Mouse (Mus musculus): Measurements from ENCODE around the gene Acp5.
A peak's percentile ranks its signal among the peaks of the same experiment; 100 is the strongest.

Gene Acp5

DNA sequence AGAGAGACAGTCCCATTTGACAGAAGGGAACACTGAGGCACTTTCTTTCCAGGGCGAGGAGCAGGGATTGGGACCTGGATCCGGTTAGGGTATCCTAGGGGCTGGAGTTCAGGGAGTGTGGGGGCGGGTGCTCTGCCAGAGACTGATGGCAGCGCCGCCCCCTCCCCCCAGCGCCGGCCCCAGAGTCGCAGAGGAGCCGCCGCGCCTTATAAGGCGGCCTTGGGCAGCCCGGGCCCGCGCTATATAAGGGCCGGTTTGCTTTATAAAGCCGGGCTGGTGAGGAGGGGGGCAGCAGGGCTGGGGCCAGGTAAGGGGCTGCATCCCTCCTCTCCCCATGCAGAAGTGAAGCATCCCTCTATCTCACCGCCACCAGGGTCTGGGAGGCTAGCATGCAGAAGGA, 35.6 kb downstream of the Acp5 start:
- DNase-seq (ENCODE audit: low read depth, low spot score): no peak

DNA sequence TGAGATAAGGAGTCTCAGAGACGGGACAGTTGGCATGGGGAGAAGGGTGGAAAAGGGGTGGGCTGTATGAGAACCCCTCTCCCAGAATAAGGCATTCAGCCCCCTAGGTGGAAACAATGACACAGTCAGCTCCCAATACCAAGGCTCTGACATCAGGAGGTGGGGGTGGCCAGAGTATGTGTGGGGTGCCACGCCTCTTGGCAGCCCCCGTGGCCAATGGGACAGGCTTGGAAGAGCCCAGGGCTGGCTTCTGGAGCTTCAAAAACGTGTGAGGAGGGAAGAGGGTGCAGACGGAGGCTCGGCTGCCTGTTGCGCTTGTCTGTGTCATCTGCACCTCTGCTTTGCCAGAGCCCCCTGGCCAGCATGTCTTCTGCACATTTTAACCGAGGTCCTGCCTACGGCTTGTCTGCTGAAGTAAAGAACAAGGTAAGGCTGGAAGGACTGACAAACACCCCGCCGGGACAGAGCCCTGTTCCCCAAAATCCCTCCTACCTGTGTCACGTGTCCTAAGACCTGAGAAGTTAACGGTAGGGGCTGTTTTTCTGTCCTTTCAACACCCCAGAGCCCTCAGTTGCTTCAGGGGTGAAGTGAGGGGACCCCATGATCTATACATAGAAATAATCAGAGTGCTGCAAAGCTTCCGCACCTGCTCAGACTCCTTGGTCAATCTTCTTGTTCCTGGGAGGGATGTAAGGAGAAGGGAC, 36.4 kb downstream of the Acp5 start, which contains the start of gene Cnn1:
TSS of gene Cnn1 (plus strand) at position 224 of the 704 bp plus-strand sequence.
- no peak for DNase-seq (ENCODE audit: low read depth, low spot score)

DNA sequence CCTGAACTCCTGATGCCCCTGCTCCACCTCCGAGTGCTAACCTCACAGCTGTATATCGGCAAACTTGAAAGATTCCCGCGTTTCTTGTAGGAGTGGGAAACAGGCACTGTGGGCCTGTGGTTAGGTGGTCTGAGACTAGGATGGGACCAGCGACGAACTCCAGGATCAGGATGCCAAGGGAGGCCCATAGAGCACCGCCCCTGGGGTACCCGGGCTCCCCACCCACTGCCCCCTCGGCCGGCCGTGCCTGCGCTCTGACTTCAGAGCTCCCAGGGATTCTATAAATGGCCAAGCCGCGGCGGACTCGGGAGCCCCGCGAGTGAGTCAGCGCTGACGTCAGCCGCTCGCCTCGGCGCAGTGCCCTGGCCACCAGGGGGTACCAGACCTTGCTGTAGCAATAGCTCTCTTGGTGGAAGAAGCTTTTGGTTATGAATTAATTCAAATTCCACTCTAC, 39.6 kb downstream of the Acp5 start:
- DNase-seq (ENCODE audit: low read depth, low spot score): peak; percentile 88

DNA sequence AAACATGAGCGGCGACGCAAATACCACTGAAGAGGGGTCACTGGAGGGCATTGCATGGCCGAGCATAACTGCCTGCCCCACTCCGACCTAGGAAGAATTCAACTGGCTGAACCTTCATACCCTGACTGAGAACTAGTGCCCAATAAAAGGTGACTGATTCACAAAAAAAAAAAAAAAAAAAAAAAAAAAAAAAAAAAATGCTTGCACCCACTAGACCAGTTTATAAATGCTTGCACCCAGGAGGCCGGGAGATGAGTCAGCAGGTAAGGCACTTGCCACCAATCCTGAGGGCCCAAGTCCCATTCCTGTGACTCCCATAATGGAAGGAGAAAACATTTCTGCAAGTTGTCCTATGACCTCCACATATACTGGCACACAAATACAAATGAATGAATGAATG, 42.8 kb downstream of the Acp5 start:
- no peak for DNase-seq (ENCODE audit: low read depth, low spot score)

DNA sequence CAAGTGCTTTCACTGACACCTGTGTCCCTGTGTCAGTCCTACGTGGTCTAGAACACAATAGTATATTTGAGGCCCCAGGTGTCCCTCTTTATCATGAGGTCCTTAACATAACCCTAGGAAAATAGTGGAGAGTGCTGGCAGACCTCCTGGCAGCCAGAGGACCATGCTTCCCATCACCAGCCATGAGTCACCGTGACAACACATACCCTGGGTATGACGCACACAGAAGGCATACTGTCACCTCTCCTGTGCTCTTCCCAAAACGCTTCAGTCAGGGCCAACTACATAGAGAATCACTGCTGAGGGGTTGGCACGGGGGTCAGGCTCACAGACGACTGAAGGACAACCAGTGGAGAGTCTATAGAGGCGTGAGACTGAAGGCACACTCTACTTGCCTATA, 45.5 kb downstream of the Acp5 start:
- no peak for DNase-seq (ENCODE audit: low read depth, low spot score)

DNA sequence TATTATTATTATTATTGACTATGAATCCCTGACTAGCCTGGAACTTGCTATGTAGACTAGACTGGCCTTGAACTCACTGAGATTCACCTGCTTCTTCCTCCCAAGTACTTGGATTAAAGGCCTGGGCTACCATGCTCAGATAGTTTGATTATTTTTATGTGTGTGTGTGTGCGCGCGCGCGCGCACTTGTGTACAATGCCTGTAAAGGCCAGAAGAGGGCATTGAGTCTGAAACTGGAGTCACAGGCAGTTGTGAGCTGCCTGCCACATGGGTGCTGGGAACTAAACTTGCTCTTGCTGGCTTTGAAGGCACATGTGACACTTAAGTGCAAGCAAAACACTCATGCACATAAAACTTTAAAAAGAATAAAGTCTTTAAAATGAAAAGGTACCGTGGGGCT, 46.2 kb downstream of the Acp5 start:
- no peak for DNase-seq (ENCODE audit: low read depth, low spot score)

DNA sequence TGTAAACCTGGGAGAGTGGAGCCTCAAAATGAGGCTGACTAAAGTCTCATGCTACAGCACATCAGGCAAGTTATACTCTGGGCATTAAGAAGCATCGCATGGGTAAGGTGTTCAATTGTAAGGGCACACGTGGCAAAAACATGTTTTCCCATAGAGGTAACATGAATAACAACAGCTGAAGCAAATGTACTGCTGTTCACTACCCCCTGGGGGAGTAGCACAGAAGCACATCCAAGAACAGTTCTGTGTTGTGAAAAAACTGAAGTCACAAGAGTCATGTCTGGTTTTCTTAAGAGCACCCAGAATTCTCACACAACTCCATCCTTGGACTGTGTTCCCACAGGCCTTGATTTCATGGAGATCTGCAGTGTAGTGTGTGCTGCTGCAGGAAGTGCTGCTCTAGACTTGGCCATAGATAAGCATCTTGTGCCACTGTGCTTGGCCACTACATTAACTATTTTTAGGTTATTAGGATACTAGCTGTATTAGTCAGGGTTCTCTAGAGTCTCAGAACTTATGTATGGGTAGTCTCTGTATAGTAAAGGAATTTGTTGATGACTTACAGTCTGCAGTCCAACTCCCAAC, 48.4 kb downstream of the Acp5 start:
- DNase-seq (ENCODE audit: low read depth, low spot score): no peak

DNA sequence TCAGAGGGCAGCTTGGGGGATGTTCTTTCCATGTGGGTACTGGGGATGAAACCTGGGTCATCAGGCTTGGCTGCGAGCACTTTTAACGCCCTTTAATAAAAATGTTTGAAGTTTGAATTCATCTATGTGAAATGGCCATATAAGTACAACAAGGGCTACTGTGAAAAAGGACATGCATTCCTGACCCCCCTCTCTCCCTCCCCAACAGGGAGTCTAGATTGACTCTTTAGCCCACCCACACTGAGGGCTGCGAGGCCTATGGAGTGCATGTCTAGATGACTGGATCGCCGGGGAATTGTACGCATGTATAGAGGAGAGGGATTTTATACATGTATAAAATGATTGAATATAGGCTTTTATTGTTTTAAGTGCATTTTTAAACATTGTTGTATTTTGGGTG, 49.5 kb downstream of the Acp5 start:
- no peak for DNase-seq (ENCODE audit: low read depth, low spot score)

DNA sequence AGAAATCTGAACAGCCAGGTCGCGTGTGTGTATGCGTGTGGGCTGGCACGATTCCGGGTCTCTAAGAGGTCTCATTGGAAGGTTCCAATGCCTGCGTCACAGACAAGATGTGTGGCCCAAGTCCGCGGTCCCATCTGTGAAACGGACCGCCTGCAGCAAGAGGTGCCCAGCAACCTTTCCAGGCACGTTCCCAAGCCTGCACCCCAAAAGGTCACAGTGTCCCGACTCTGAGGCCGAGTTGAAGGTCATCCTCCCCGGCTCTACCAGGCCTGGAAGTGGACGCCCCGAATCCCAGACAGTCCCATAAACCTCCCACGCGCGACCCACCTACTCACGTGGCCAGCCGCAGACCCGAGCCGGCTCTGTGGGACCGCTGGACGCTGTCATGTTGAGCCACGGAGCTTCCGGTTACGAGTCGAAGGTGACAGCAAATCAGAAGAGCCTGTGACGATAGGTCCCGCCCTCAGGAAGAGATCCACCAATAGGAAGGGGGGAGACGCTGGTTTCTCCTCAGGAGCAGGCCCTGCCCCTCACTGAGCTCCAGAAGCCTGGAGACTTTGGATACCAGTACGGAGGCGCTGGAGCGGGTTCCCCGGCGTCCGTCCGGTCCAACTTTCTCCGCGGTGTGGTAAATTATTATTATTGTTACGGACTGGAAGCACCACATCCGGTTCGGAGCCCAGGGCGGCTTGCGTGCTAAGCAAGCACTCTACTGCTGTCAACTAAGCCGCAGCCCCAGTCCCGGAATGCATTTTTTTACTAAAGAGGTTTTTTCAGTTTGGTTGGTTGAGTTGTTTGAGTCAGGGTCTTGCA, 50.3 kb downstream of the Acp5 start, which contains the start of gene Ecsit:
TSS of gene Ecsit (minus strand) at position 417 of the 813 bp plus-strand sequence.
- DNase-seq (ENCODE audit: low read depth, low spot score): peak; percentile 99

DNA sequence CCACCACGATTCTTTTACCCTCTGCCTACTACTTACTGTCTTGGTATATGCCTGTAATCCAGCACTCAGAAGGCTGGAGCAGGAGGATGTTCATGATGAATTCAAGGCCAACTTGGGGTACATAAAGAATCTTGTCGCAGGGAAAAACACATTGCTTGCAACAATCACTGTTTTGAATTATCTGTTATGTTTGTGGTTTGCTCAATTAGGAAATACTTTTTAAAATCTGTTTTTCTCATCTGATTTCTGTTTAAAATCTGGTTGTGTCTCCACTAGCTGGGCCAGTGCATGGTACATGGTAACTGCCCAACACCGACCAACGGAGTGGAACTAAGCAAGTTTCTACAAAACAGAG, 50.9 kb downstream of the Acp5 start:
- no peak for DNase-seq (ENCODE audit: low read depth, low spot score)
